Mouse (Mus musculus): ENCODE measurements around the gene Iqcn. TPM values are rescaled to one million over a fixed set of nuclear protein-coding genes. Genes with fewer than 3 reads are reported as not detected.

The Iqcn gene
- total and polyA plus RNA-seq, 3 experiments = not detected

- Histone ChIP-seq H3K27ac (ENCODE audit: control insufficient read depth, low read depth, low read length) (no peak overlapping the region), H3K9me3 (replicated peaks; ENCODE audit: insufficient read depth, low read length) (no peaks in the 10 kb centered on the region), H3K79me2 (ENCODE audit: control insufficient read depth, insufficient read depth, low read length, poor library complexity) (no peaks in the 10 kb centered on the region), H3K36me3 (ENCODE audit: control insufficient read depth in 1 of 2, insufficient read depth in 2 of 2, low read length in 2 of 2) (no peaks in the 10 kb centered on the region), H3K27me3 (ENCODE audit: control insufficient read depth in 1 of 2, insufficient read depth in 2 of 2, low read length in 2 of 2) (no peaks in the 10 kb centered on the region; a peak in 3 of 4 replicates), H3K4me1 (ENCODE audit: control insufficient read depth in 1 of 2, insufficient read depth in 2 of 2, low read length in 2 of 2) (peaks cover 0 to 4% of the 10 kb centered on the region in 2 experiments; a peak in 2 of 4 replicates), H3K4me3 (ENCODE audit: control insufficient read depth in 1 of 2, insufficient read depth in 1 of 2, low read depth in 2 of 2, low read length in 2 of 2) (no peak overlapping the region), H3K9ac (ENCODE audit: control insufficient read depth, low read depth, low read length, poor library complexity, severe bottlenecking) (no peak overlapping the region)
- no peak for DNase-seq (ENCODE audit: low read depth, low spot score)
- TF ChIP-seq TAL1 (IDR thresholded peaks at IDR 0.05; ENCODE audit: low read length) = no peak
- TF ChIP-seq SIN3A (IDR thresholded peaks at IDR 0.05; ENCODE audit: low read length) = no peak
- TF ChIP-seq RCOR1 (IDR thresholded peaks at IDR 0.05; ENCODE audit: low read depth, low read length) = no peak
- no peak for TF ChIP-seq NELFE (IDR thresholded peaks at IDR 0.05; ENCODE audit: low read depth, low read length)
- TF ChIP-seq POLR2AphosphoS2 (IDR thresholded peaks at IDR 0.05; ENCODE audit: low read length) = no peak
- TF ChIP-seq UBTF (IDR thresholded peaks at IDR 0.05; ENCODE audit: borderline replicate concordance, insufficient read depth, low read depth, low read length) = no peak
- no peak for TF ChIP-seq JUND (IDR thresholded peaks at IDR 0.05; ENCODE audit: low read depth, low read length)
- no peak for TF ChIP-seq USF2 (IDR thresholded peaks at IDR 0.05; ENCODE audit: borderline replicate concordance in 1 of 2, insufficient read depth in 1 of 2, low read depth in 1 of 2, low read length in 2 of 2)
- no peak for TF ChIP-seq MEF2A (IDR thresholded peaks at IDR 0.05; ENCODE audit: extremely low read depth, insufficient replicate concordance, low read depth, low read length, poor library complexity, severe bottlenecking)
- TF ChIP-seq E2F4 (IDR thresholded peaks at IDR 0.05; ENCODE audit: borderline replicate concordance, low read depth, low read length) = no peak
- no peak for TF ChIP-seq POLR2A (IDR thresholded peaks at IDR 0.05; ENCODE audit: control insufficient read depth in 1 of 2, insufficient read depth in 1 of 2, low read depth in 1 of 2, low read length in 2 of 2, poor library complexity in 1 of 2)
- TF ChIP-seq POLR2AphosphoS5 (IDR thresholded peaks at IDR 0.05; ENCODE audit: borderline replicate concordance, low read depth, low read length) = no peak
- TF ChIP-seq ELF1 (IDR thresholded peaks at IDR 0.05; ENCODE audit: low read depth, low read length) = no peak
- TF ChIP-seq MAX (IDR thresholded peaks at IDR 0.05; ENCODE audit: low read length) = no peak
- TF ChIP-seq ZKSCAN1 (IDR thresholded peaks at IDR 0.05; ENCODE audit: low read depth, low read length) = no peak
- no peak for TF ChIP-seq MAZ (IDR thresholded peaks at IDR 0.05; ENCODE audit: low read depth, low read length)
These were observed 22.7 kb downstream of the Iqcn start for GRCm38 (mm10) chr8:70725792-70726447.

DNA sequence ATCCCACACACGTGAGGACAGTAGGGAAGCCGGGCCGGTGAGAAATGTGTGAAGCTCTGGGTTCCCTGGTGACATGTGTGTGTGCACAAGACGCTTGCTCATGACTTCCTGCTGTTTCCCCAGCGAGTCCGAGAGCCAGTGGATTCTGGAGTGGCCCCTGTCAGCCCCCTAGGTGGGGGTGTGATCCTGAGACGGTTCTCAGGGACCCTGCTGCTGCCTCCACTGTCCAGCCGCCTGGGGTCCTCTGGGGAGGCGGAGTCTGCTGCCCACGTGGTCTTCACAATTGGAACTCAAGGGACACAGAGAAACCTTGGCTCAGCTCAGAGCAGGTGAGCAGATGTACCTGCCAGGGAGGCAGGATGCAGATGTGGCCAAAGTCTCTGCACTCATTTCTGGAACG, 23.5 kb downstream of the Iqcn start:
- no peak overlapping the region for H3K9ac ChIP-seq (ENCODE audit: control insufficient read depth, low read depth, low read length, poor library complexity, severe bottlenecking)
- TF ChIP-seq NRF1 (IDR thresholded peaks at IDR 0.05; ENCODE audit: insufficient read depth, low read depth, low read length, poor library complexity, severe bottlenecking) (no peak), TCF12 (IDR thresholded peaks at IDR 0.05; ENCODE audit: low read depth, low read length) (no peak), ELF1 (IDR thresholded peaks at IDR 0.05; ENCODE audit: low read depth, low read length) (no peak), EP300 (IDR thresholded peaks at IDR 0.05; ENCODE audit: low read depth in 1 of 2, low read length in 2 of 2) (no peak), CTCF (IDR thresholded peaks at IDR 0.05 in 2 of 3, conservative IDR thresholded peaks at IDR 0.05 in 1 of 3; ENCODE audit: control insufficient read depth in 1 of 3, insufficient read depth in 1 of 3, low read depth in 2 of 3, low read length in 3 of 3, poor library complexity in 1 of 3, severe bottlenecking in 1 of 3) (no peak), MXI1 (IDR thresholded peaks at IDR 0.05; ENCODE audit: low read depth, low read length) (no peak), UBTF (IDR thresholded peaks at IDR 0.05; ENCODE audit: borderline replicate concordance, insufficient read depth, low read depth, low read length) (no peak), ZKSCAN1 (IDR thresholded peaks at IDR 0.05; ENCODE audit: low read depth, low read length) (no peak), MYC (IDR thresholded peaks at IDR 0.05; ENCODE audit: low read depth, low read length) (no peak)
- no peaks in the 10 kb centered on the region for H3K9me3 ChIP-seq (replicated peaks; ENCODE audit: insufficient read depth, low read length)
- no peak overlapping the region for H3K27ac ChIP-seq (ENCODE audit: control insufficient read depth, low read depth, low read length)
- no peaks in the 10 kb centered on the region; a peak in 3 of 4 replicates for H3K27me3 ChIP-seq (ENCODE audit: control insufficient read depth in 1 of 2, insufficient read depth in 2 of 2, low read length in 2 of 2)
- peaks cover 0 to 5% of the 10 kb centered on the region in 2 experiments; a peak in 2 of 4 replicates for H3K4me1 ChIP-seq (ENCODE audit: control insufficient read depth in 1 of 2, insufficient read depth in 2 of 2, low read length in 2 of 2)
- no peak overlapping the region for H3K4me3 ChIP-seq (ENCODE audit: control insufficient read depth in 1 of 2, insufficient read depth in 1 of 2, low read depth in 2 of 2, low read length in 2 of 2)
- H3K36me3 ChIP-seq (ENCODE audit: control insufficient read depth in 1 of 2, insufficient read depth in 2 of 2, low read length in 2 of 2) = no peaks in the 10 kb centered on the region
- DNase-seq (ENCODE audit: low read depth, low spot score) = no peak
- H3K79me2 ChIP-seq (ENCODE audit: control insufficient read depth, insufficient read depth, low read length, poor library complexity) = no peaks in the 10 kb centered on the region
